Mouse (Mus musculus): ENCODE results near the gene Sel1l2.
"Not testable (repeated sequence)": the region's sequence is repeated elsewhere in the genome, so short reads cannot be mapped to it uniquely, and the experiment has no call there.

The Sel1l2 gene

GRCm38 (mm10) chr2:140203756-140204155 is 185.8 kb downstream of the Sel1l2 start:
- no peak for DNase-seq

- DNase-seq: no peak
Measured at GRCm38 (mm10) chr2:140202573-140202972, 186.9 kb downstream of the Sel1l2 start.

DNA sequence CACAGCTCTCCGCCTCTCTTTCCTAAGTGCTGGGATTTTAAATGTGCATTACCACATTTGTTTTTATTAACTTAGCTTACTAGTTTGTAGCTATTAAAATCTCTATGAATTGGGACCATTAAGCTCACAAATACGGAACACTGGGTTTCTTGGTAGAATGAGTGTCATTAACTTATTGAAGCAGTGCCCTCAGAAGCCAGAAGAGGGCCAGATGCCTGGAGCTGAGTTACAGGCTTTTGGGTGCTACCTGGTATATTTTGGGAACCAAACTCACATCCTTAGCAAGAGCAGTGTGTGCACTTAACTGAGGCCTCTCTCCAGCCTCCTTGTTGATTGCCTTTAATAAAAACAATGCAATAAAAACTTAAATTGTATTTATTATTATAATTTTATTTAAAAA is 188.8 kb downstream of the Sel1l2 start:
- no peak for DNase-seq

- not testable (repeated sequence) for DNase-seq
Measured at GRCm38 (mm10) chr2:140185685-140186210, 203.8 kb downstream of the Sel1l2 start.

Measured in cerebellum, adult 8-10 months (tissue).